Mouse (Mus musculus): ENCODE data around the gene Syce1l.
A peak's percentile ranks its signal among the peaks of the same experiment; 100 is the strongest.

Gene Syce1l

GRCm38 (mm10) chr8:113660128-113660527 lies 17.1 kb downstream of the Syce1l start:
- H3K27me3 ChIP-seq (ENCODE audit: control insufficient read depth, insufficient read depth, low read length, poor library complexity, severe bottlenecking), result no peaks in the 10 kb centered on the region
- DNase-seq (ENCODE audit: low read depth, low spot score), result no peak
- H3K36me3 ChIP-seq (ENCODE audit: control insufficient read depth, insufficient read depth, low read length, poor library complexity, severe bottlenecking), result no peaks in the 10 kb centered on the region

GRCm38 (mm10) chr8:113664544-113664943 lies 21.5 kb downstream of the Syce1l start:
- peak; percentile 32 for DNase-seq (ENCODE audit: low read depth, low spot score)
- H3K36me3 ChIP-seq (ENCODE audit: control insufficient read depth, insufficient read depth, low read length, poor library complexity, severe bottlenecking), result no peaks in the 10 kb centered on the region
- no peaks in the 10 kb centered on the region for H3K27me3 ChIP-seq (ENCODE audit: control insufficient read depth, insufficient read depth, low read length, poor library complexity, severe bottlenecking)

- no peak for DNase-seq (ENCODE audit: low read depth, low spot score)
- Histone ChIP-seq H3K36me3 (ENCODE audit: control insufficient read depth, insufficient read depth, low read length, poor library complexity, severe bottlenecking) (no peaks in the 10 kb centered on the region), H3K27me3 (ENCODE audit: control insufficient read depth, insufficient read depth, low read length, poor library complexity, severe bottlenecking) (no peaks in the 10 kb centered on the region)
Observed at GRCm38 (mm10) chr8:113665036-113665435, 22.0 kb downstream of the Syce1l start.

GRCm38 (mm10) chr8:113665951-113666350 lies 22.9 kb downstream of the Syce1l start:
- no peaks in the 10 kb centered on the region for H3K36me3 ChIP-seq (ENCODE audit: control insufficient read depth, insufficient read depth, low read length, poor library complexity, severe bottlenecking)
- H3K27me3 ChIP-seq (ENCODE audit: control insufficient read depth, insufficient read depth, low read length, poor library complexity, severe bottlenecking), result no peaks in the 10 kb centered on the region
- no peak for DNase-seq (ENCODE audit: low read depth, low spot score)

GRCm38 (mm10) chr8:113666714-113667432 lies 23.9 kb downstream of the Syce1l start:
- H3K27me3 ChIP-seq (ENCODE audit: control insufficient read depth, insufficient read depth, low read length, poor library complexity, severe bottlenecking), result no peaks in the 10 kb centered on the region
- no peaks in the 10 kb centered on the region for H3K36me3 ChIP-seq (ENCODE audit: control insufficient read depth, insufficient read depth, low read length, poor library complexity, severe bottlenecking)
- no peak for DNase-seq (ENCODE audit: low read depth, low spot score)

- no peaks in the 10 kb centered on the region for H3K36me3 ChIP-seq (ENCODE audit: control insufficient read depth, insufficient read depth, low read length, poor library complexity, severe bottlenecking)
- DNase-seq (ENCODE audit: low read depth, low spot score), result no peak
- H3K27me3 ChIP-seq (ENCODE audit: control insufficient read depth, insufficient read depth, low read length, poor library complexity, severe bottlenecking), result no peaks in the 10 kb centered on the region
Observed at GRCm38 (mm10) chr8:113669924-113670323, 26.9 kb downstream of the Syce1l start.

GRCm38 (mm10) chr8:113672599-113673255 lies 29.7 kb downstream of the Syce1l start:
- DNase-seq (ENCODE audit: low read depth, low spot score), result no peak
- no peaks in the 10 kb centered on the region for H3K36me3 ChIP-seq (ENCODE audit: control insufficient read depth, insufficient read depth, low read length, poor library complexity, severe bottlenecking)
- no peaks in the 10 kb centered on the region for H3K27me3 ChIP-seq (ENCODE audit: control insufficient read depth, insufficient read depth, low read length, poor library complexity, severe bottlenecking)

- DNase-seq (ENCODE audit: low read depth, low spot score), result no peak
- H3K27me3 ChIP-seq (ENCODE audit: control insufficient read depth, insufficient read depth, low read length, poor library complexity, severe bottlenecking), result no peaks in the 10 kb centered on the region
- no peaks in the 10 kb centered on the region for H3K36me3 ChIP-seq (ENCODE audit: control insufficient read depth, insufficient read depth, low read length, poor library complexity, severe bottlenecking)
Observed at GRCm38 (mm10) chr8:113673300-113673699, 30.3 kb downstream of the Syce1l start.

- Histone ChIP-seq H3K27me3 (ENCODE audit: control insufficient read depth, insufficient read depth, low read length, poor library complexity, severe bottlenecking) (no peaks in the 10 kb centered on the region), H3K36me3 (ENCODE audit: control insufficient read depth, insufficient read depth, low read length, poor library complexity, severe bottlenecking) (no peaks in the 10 kb centered on the region)
- DNase-seq (ENCODE audit: low read depth, low spot score), result no peak
Observed at GRCm38 (mm10) chr8:113674611-113675010, 31.6 kb downstream of the Syce1l start.

GRCm38 (mm10) chr8:113675281-113675680 lies 32.3 kb downstream of the Syce1l start:
- no peaks in the 10 kb centered on the region for H3K27me3 ChIP-seq (ENCODE audit: control insufficient read depth, insufficient read depth, low read length, poor library complexity, severe bottlenecking)
- no peak for DNase-seq (ENCODE audit: low read depth, low spot score)

GRCm38 (mm10) chr8:113676811-113677210 lies 33.8 kb downstream of the Syce1l start:
- H3K36me3 ChIP-seq (ENCODE audit: control insufficient read depth, insufficient read depth, low read length, poor library complexity, severe bottlenecking), result no peaks in the 10 kb centered on the region
- no peaks in the 10 kb centered on the region for H3K27me3 ChIP-seq (ENCODE audit: control insufficient read depth, insufficient read depth, low read length, poor library complexity, severe bottlenecking)
- DNase-seq (ENCODE audit: low read depth, low spot score), result no peak

More at GRCm38 (mm10) chr8:113675281-113675680, 32.3 kb downstream of the Syce1l start:
- H3K36me3 ChIP-seq (ENCODE audit: control insufficient read depth, insufficient read depth, low read length, poor library complexity, severe bottlenecking), result no peaks in the 10 kb centered on the region

GRCm38 (mm10) chr8:113679361-113679760 lies 36.3 kb downstream of the Syce1l start:
- H3K27me3 ChIP-seq (ENCODE audit: control insufficient read depth, insufficient read depth, low read length, poor library complexity, severe bottlenecking), result no peaks in the 10 kb centered on the region
- DNase-seq (ENCODE audit: low read depth, low spot score), result no peak
- H3K36me3 ChIP-seq (ENCODE audit: control insufficient read depth, insufficient read depth, low read length, poor library complexity, severe bottlenecking), result no peaks in the 10 kb centered on the region

GRCm38 (mm10) chr8:113687889-113688542 lies 45.0 kb downstream of the Syce1l start:
- DNase-seq (ENCODE audit: low read depth, low spot score), result no peak
- H3K36me3 ChIP-seq (ENCODE audit: control insufficient read depth, insufficient read depth, low read length, poor library complexity, severe bottlenecking), result no peaks in the 10 kb centered on the region
- no peaks in the 10 kb centered on the region for H3K27me3 ChIP-seq (ENCODE audit: control insufficient read depth, insufficient read depth, low read length, poor library complexity, severe bottlenecking)

GRCm38 (mm10) chr8:113688543-113688915 lies 45.5 kb downstream of the Syce1l start:
- Histone ChIP-seq H3K27me3 (ENCODE audit: control insufficient read depth, insufficient read depth, low read length, poor library complexity, severe bottlenecking) (no peaks in the 10 kb centered on the region), H3K36me3 (ENCODE audit: control insufficient read depth, insufficient read depth, low read length, poor library complexity, severe bottlenecking) (no peaks in the 10 kb centered on the region)
- no peak for DNase-seq (ENCODE audit: low read depth, low spot score)

GRCm38 (mm10) chr8:113691622-113692343 lies 48.8 kb downstream of the Syce1l start:
- Histone ChIP-seq H3K27me3 (ENCODE audit: control insufficient read depth, insufficient read depth, low read length, poor library complexity, severe bottlenecking) (no peaks in the 10 kb centered on the region), H3K36me3 (ENCODE audit: control insufficient read depth, insufficient read depth, low read length, poor library complexity, severe bottlenecking) (no peaks in the 10 kb centered on the region)
- DNase-seq (ENCODE audit: low read depth, low spot score), result no peak

All from splenic B cell, adult 2 months (primary cell).